Mouse (Mus musculus): ENCODE results near the gene Cers2.

- no peak for TF ChIP-seq CTCF (IDR thresholded peaks at IDR 0.05; ENCODE audit: low read depth)
- no peak for TF ChIP-seq EP300 (IDR thresholded peaks at IDR 0.05; ENCODE audit: low read depth)
These were observed 39.4 kb upstream of the Cers2 start for GRCm38 (mm10) chr3:95275161-95275560.

All from liver, postnatal 0 days (tissue).